Mouse (Mus musculus) intestine, embryonic 16.5 days (tissue): ENCODE data around the gene Maged1. TPM values are rescaled to one million over a fixed set of nuclear protein-coding genes. Genes with fewer than 3 reads are reported as not detected.

ENCODE experiments used
- ATAC-seq: fragments of 200-750 bp; cut with Nextera tagmentation; 2 replicates; pipeline ENCODE4 v1.8.0; 2017; ENCODE audit warnings: moderate TSS enrichment, moderate library complexity
- H3K27ac ChIP-seq: fragments of 300-500 bp; sonication (generic); 2 replicates; pipeline ENCODE4 v1.5.1; 2014; ENCODE audit warnings: mild to moderate bottlenecking, low read length
- H3K27me3 ChIP-seq: fragments of 300-500 bp; sonication (generic); replicated peaks from 2 replicates; pipeline ENCODE4 v1.6.1; 2014; ENCODE audit warnings: low read length, control low read depth, mixed read lengths; ENCODE audit not compliant: control insufficient read depth, insufficient read depth
- H3K36me3 ChIP-seq: fragments of 300-500 bp; sonication (generic); 2 replicates; pipeline ENCODE4 v1.6.1; 2014; ENCODE audit warnings: low read length, control low read depth; ENCODE audit not compliant: control insufficient read depth, insufficient read depth
- H3K4me1 ChIP-seq: fragments of 300-500 bp; sonication (generic); 2 replicates; pipeline ENCODE4 v1.6.1; 2014; ENCODE audit warnings: low read length, control low read depth, mixed read lengths; ENCODE audit not compliant: control insufficient read depth, insufficient read depth
- H3K4me2 ChIP-seq: fragments of 300-500 bp; sonication (generic); 2 replicates; pipeline ENCODE4 v1.6.1; 2014; ENCODE audit warnings: low read depth, low read length, control low read depth
- H3K4me3 ChIP-seq: fragments of 300-500 bp; sonication (generic); 2 replicates; pipeline ENCODE4 v1.5.1; 2014; ENCODE audit warnings: mild to moderate bottlenecking, low read length
- H3K9ac ChIP-seq: fragments of 300-500 bp; sonication (generic); 2 replicates; pipeline ENCODE4 v1.6.1; 2014; ENCODE audit warnings: low read depth, low read length
- H3K9me3 ChIP-seq: fragments of 300-500 bp; sonication (generic); 2 replicates; pipeline ENCODE4 v1.6.1; 2016; ENCODE audit warnings: low read length, control low read depth; ENCODE audit not compliant: control insufficient read depth
- WGBS: fragments of 180-500 bp; shearing (Covaris S2); extraction: QIAGEN DNeasy Blood & Tissue Kit; methylation state at CpG from one replicate; pipeline ENCODE4 v1.1.7; 2014; 5-methylcytosine and 5-hydroxymethylcytosine counted together
- polyA plus RNA-seq: library from polyadenylated mRNA; unstranded; fragments of >200 nt; fragmentation: Nextera tagmentation; extraction: Ambion mirVana; gene quantifications from 2 replicates; pipeline ENCODE4 v1.2.1, GENCODE M21; 2015

Maged1 gene
- polyA plus RNA-seq = 317 and 349 TPM in 2 replicates

- peak; percentile 95 for ATAC-seq
- WGBS = 16% methylated on average over 32 of the region's 32 CpGs
- Histone ChIP-seq H3K4me2 (peak within 1 kb of the TSS; percentile 49), H3K9me3 (no peaks in the 10 kb centered on the region), H3K27ac (peak within 1 kb of the TSS; percentile 80), H3K4me1 (no peaks in the 10 kb centered on the region), H3K27me3 (no peaks in the 10 kb centered on the region), H3K36me3 (0 out of 2 replicates have a peak, but pooled peaks cover 4% of the 10 kb centered on the region), H3K9ac (peak within 1 kb of the TSS; percentile 75), H3K4me3 (peak within 1 kb of the TSS; percentile 61)
Measured at GRCm38 (mm10) chrX:94541918-94542355, at the start of gene Maged1. Gene Maged1, minus strand, starts transcription at chrX:94542143.

GRCm38 (mm10) chrX:94580251-94580650 is 38.3 kb upstream of the Maged1 start:
- no peak for ATAC-seq
- Histone ChIP-seq H3K27ac (no peak overlapping the region), H3K36me3 (no peaks in the 10 kb centered on the region), H3K4me2 (no peak overlapping the region), H3K9ac (no peak overlapping the region), H3K27me3 (0 out of 2 replicates have a peak, but pooled peaks cover 3% of the 10 kb centered on the region), H3K9me3 (no peaks in the 10 kb centered on the region), H3K4me3 (no peak overlapping the region), H3K4me1 (no peaks in the 10 kb centered on the region)
- 85% methylated on average over 1 of the region's 1 CpGs for WGBS

GRCm38 (mm10) chrX:94564694-94565093 is 22.8 kb upstream of the Maged1 start:
- H3K27ac ChIP-seq = no peak overlapping the region
- H3K4me3 ChIP-seq = no peak overlapping the region
- H3K9me3 ChIP-seq = no peaks in the 10 kb centered on the region
- no peak overlapping the region for H3K9ac ChIP-seq
- no peak overlapping the region for H3K4me2 ChIP-seq
- ATAC-seq = no peak
- H3K27me3 ChIP-seq = no peaks in the 10 kb centered on the region
- no peaks in the 10 kb centered on the region for H3K4me1 ChIP-seq
- H3K36me3 ChIP-seq = no peaks in the 10 kb centered on the region
- WGBS = 62% methylated on average over 2 of the region's 2 CpGs

GRCm38 (mm10) chrX:94562392-94562791 is 20.4 kb upstream of the Maged1 start:
- Histone ChIP-seq H3K4me2 (no peak overlapping the region), H3K36me3 (no peaks in the 10 kb centered on the region), H3K4me1 (no peaks in the 10 kb centered on the region), H3K4me3 (no peak overlapping the region), H3K27me3 (no peaks in the 10 kb centered on the region), H3K27ac (no peak overlapping the region), H3K9ac (no peak overlapping the region), H3K9me3 (no peaks in the 10 kb centered on the region)
- 28% methylated on average over 5 of the region's 5 CpGs for WGBS
- ATAC-seq = no peak

- Histone ChIP-seq H3K36me3 (no peaks in the 10 kb centered on the region), H3K9me3 (no peaks in the 10 kb centered on the region), H3K4me3 (no peak overlapping the region), H3K27ac (no peak overlapping the region), H3K9ac (no peak overlapping the region), H3K27me3 (no peaks in the 10 kb centered on the region; the same call in 1 of the 2 replicates), H3K4me1 (no peaks in the 10 kb centered on the region), H3K4me2 (no peak overlapping the region)
- 55% methylated on average over 3 of the region's 3 CpGs for WGBS
- no peak for ATAC-seq
Measured at GRCm38 (mm10) chrX:94548227-94548626, 6.3 kb upstream of the Maged1 start.

- 75% methylated on average over 3 of the region's 3 CpGs for WGBS
- H3K9me3 ChIP-seq = no peaks in the 10 kb centered on the region
- H3K27ac ChIP-seq = no peak overlapping the region
- no peak overlapping the region for H3K4me3 ChIP-seq
- no peak for ATAC-seq
- no peaks in the 10 kb centered on the region for H3K4me1 ChIP-seq
- H3K27me3 ChIP-seq = no peaks in the 10 kb centered on the region; the same call in 1 of the 2 replicates
- H3K4me2 ChIP-seq = no peak overlapping the region
- no peak overlapping the region for H3K9ac ChIP-seq
- H3K36me3 ChIP-seq = no peaks in the 10 kb centered on the region
Measured at GRCm38 (mm10) chrX:94545941-94546340, 4.0 kb upstream of the Maged1 start.

GRCm38 (mm10) chrX:94544923-94545322 is 3.0 kb upstream of the Maged1 start:
- no peak overlapping the region for H3K4me3 ChIP-seq
- ATAC-seq = no peak

GRCm38 (mm10) chrX:94542536-94542935 is 593 bp upstream of the Maged1 start:
- H3K27ac ChIP-seq = peak overlapping the region; percentile 66
- no peaks in the 10 kb centered on the region for H3K27me3 ChIP-seq
- no peaks in the 10 kb centered on the region for H3K9me3 ChIP-seq
- 30% methylated on average over 9 of the region's 9 CpGs for WGBS
- peak overlapping the region; percentile 65 for H3K9ac ChIP-seq
- H3K4me1 ChIP-seq = no peaks in the 10 kb centered on the region
- peak overlapping the region; percentile 61 for H3K4me3 ChIP-seq
- no peak for ATAC-seq
- peak overlapping the region; percentile 47 for H3K4me2 ChIP-seq
- H3K36me3 ChIP-seq = 0 out of 2 replicates have a peak, but pooled peaks cover 4% of the 10 kb centered on the region

More at GRCm38 (mm10) chrX:94544923-94545322, 3.0 kb upstream of the Maged1 start:
- Histone ChIP-seq H3K27ac (no peak overlapping the region), H3K4me1 (no peaks in the 10 kb centered on the region), H3K36me3 (no peaks in the 10 kb centered on the region), H3K9ac (no peak overlapping the region), H3K9me3 (no peaks in the 10 kb centered on the region), H3K4me2 (no peak overlapping the region), H3K27me3 (no peaks in the 10 kb centered on the region; the same call in 1 of the 2 replicates)
- 19% methylated on average over 1 of the region's 1 CpGs for WGBS

GRCm38 (mm10) chrX:94541206-94541605 is 737 bp downstream of the Maged1 start:
- peak overlapping the region; percentile 75 for H3K9ac ChIP-seq
- H3K9me3 ChIP-seq = no peaks in the 10 kb centered on the region
- WGBS = 13% methylated on average over 25 of the region's 25 CpGs
- 0 out of 2 replicates have a peak, but pooled peaks cover 4% of the 10 kb centered on the region for H3K36me3 ChIP-seq
- H3K27ac ChIP-seq = peak overlapping the region; percentile 80
- ATAC-seq = peak; percentile 10
- peak overlapping the region; percentile 61 for H3K4me3 ChIP-seq
- no peaks in the 10 kb centered on the region for H3K27me3 ChIP-seq
- H3K4me1 ChIP-seq = no peaks in the 10 kb centered on the region
- H3K4me2 ChIP-seq = peak overlapping the region; percentile 49
